13 mouse cellular contexts compared by ENCODE assay signal in genomic region chr13:17296912-17297311, GRCm38 (mm10).
A peak's percentile ranks its signal among the peaks of the same experiment; 100 is the strongest.
DNase-seq lines count a peak whose midpoint lies in the region; ATAC-seq and TF ChIP-seq lines count a peak whose summit lies in the region.
"Had no signal": no experiment of that assay in that cellular context is flagged by ENCODE, and none has a peak within 500 bp of the region (broad histone marks: within the 10 kb centered on the region; RNA-seq: fewer than 3 reads in every experiment).

No protein-coding gene starts in this region.

- no peak overlapping the region for H3K4me2 ChIP-seq in forebrain, embryonic 15.5 days (replicated peaks)
- H3K4me2 ChIP-seq in forebrain, postnatal 0 days (ENCODE audit: low read depth), result no peak overlapping the region
- no peak overlapping the region for H3K4me2 ChIP-seq in midbrain, postnatal 0 days (ENCODE audit: low read depth, low read length, poor library complexity, severe bottlenecking)

- no peaks in the 10 kb centered on the region for H3K36me3 ChIP-seq in forebrain, embryonic 15.5 days
- H3K36me3 ChIP-seq in forebrain, postnatal 0 days (ENCODE audit: insufficient read depth), result no peaks in the 10 kb centered on the region
- H3K36me3 ChIP-seq in midbrain, embryonic 10.5 days, result no peaks in the 10 kb centered on the region
- H3K36me3 ChIP-seq in midbrain, postnatal 0 days (ENCODE audit: insufficient read depth, low read length), result no peaks in the 10 kb centered on the region

- no peak for DNase-seq in forebrain, postnatal 0 days
- DNase-seq in midbrain, embryonic 10.5 days (ENCODE audit: low spot score), result peak; percentile 19
- DNase-seq in midbrain, postnatal 0 days (ENCODE audit: low spot score), result no peak
- peak; percentile 8 for DNase-seq in embryo, embryonic 11 days
- peak; percentile 20 for DNase-seq in mesoderm, embryonic 11.5 days (ENCODE audit: low read depth, low spot score)
- DNase-seq in left cerebral cortex, adult 9 months (ENCODE audit: low spot score in 2 of 2), result no peak
- no peak for DNase-seq in cerebellum, postnatal 25 days
- DNase-seq: cerebellum, postnatal 36 days; gastrocnemius, adult 2 months; heart, adult 18-20 months; heart, postnatal 10 days; right cerebral cortex, adult 18-20 months had no signal

- 0 out of 2 replicates have a peak, but pooled peaks have one; percentile 26 for ATAC-seq in forebrain, embryonic 15.5 days (replicated peaks)
- no peak for ATAC-seq in forebrain, postnatal 0 days
- ATAC-seq in midbrain, postnatal 0 days (ENCODE audit: low FRiP score), result no peak

- WGBS in forebrain, embryonic 15.5 days, result 28% methylated on average over 4 of the region's 4 CpGs
- WGBS in forebrain, postnatal 0 days, result 24% methylated on average over 4 of the region's 4 CpGs
- 15% methylated on average over 4 of the region's 4 CpGs for WGBS in midbrain, embryonic 10.5 days
- 14% methylated on average over 4 of the region's 4 CpGs for WGBS in midbrain, postnatal 0 days

- no peak overlapping the region for H3K27ac ChIP-seq in forebrain, embryonic 15.5 days (replicated peaks)
- H3K27ac ChIP-seq in forebrain, postnatal 0 days (ENCODE audit: low read depth, low read length), result no peak overlapping the region
- no peak overlapping the region for H3K27ac ChIP-seq in midbrain, embryonic 10.5 days (replicated peaks)
- no peak overlapping the region for H3K27ac ChIP-seq in midbrain, postnatal 0 days (ENCODE audit: low read depth, low read length)
- H3K27ac ChIP-seq: gastrocnemius, adult 2 months had no signal

- H3K27me3 ChIP-seq in forebrain, embryonic 15.5 days, result no peaks in the 10 kb centered on the region
- no peaks in the 10 kb centered on the region for H3K27me3 ChIP-seq in forebrain, postnatal 0 days (ENCODE audit: insufficient read depth, low read length)
- no peaks in the 10 kb centered on the region for H3K27me3 ChIP-seq in midbrain, embryonic 10.5 days (ENCODE audit: low read depth, poor library complexity, severe bottlenecking)
- H3K27me3 ChIP-seq in midbrain, postnatal 0 days (ENCODE audit: insufficient read depth, low read length), result no peaks in the 10 kb centered on the region; the same call in 1 of the 2 replicates

- H3K4me3 ChIP-seq in forebrain, embryonic 15.5 days, result no peak overlapping the region
- no peak overlapping the region for H3K4me3 ChIP-seq in forebrain, postnatal 0 days (ENCODE audit: low read depth, low read length)
- H3K4me3 ChIP-seq in midbrain, embryonic 10.5 days, result no peak overlapping the region
- no peak overlapping the region for H3K4me3 ChIP-seq in midbrain, postnatal 0 days (ENCODE audit: low read depth, low read length)
- H3K4me3 ChIP-seq: gastrocnemius, adult 2 months had no signal

- H3K9ac ChIP-seq in forebrain, embryonic 15.5 days (replicated peaks), result no peak overlapping the region
- H3K9ac ChIP-seq in forebrain, postnatal 0 days, result no peak overlapping the region
- H3K9ac ChIP-seq in midbrain, postnatal 0 days (replicated peaks; ENCODE audit: low read length, poor library complexity, severe bottlenecking), result no peak overlapping the region

- no peaks in the 10 kb centered on the region for H3K4me1 ChIP-seq in forebrain, embryonic 15.5 days
- H3K4me1 ChIP-seq in forebrain, postnatal 0 days (ENCODE audit: insufficient read depth), result no peaks in the 10 kb centered on the region
- H3K4me1 ChIP-seq in midbrain, embryonic 10.5 days, result peaks cover 6% of the 10 kb centered on the region; the same call in 1 of the 2 replicates
- no peaks in the 10 kb centered on the region for H3K4me1 ChIP-seq in midbrain, postnatal 0 days (ENCODE audit: insufficient read depth, low read length)

- no peak for TF ChIP-seq CTCF in forebrain, postnatal 0 days (IDR thresholded peaks at IDR 0.05; ENCODE audit: low read depth)
- TF ChIP-seq CTCF in midbrain, postnatal 0 days (IDR thresholded peaks at IDR 0.05), result no peak

- no peaks in the 10 kb centered on the region for H3K9me3 ChIP-seq in forebrain, embryonic 15.5 days
- H3K9me3 ChIP-seq in forebrain, postnatal 0 days (ENCODE audit: low read length), result no peaks in the 10 kb centered on the region
- no peaks in the 10 kb centered on the region for H3K9me3 ChIP-seq in midbrain, embryonic 10.5 days (replicated peaks)
- H3K9me3 ChIP-seq in midbrain, postnatal 0 days (ENCODE audit: low read length), result no peaks in the 10 kb centered on the region

Comparison
In these comparisons a context has a peak if more than half of its experiments do, and no peak if none do; other contexts are left out.
1. DNase-seq: peak in midbrain, embryonic 10.5 days (single experiment), embryo, embryonic 11 days (single experiment) and mesoderm, embryonic 11.5 days (single experiment); none in forebrain, postnatal 0 days (single experiment), midbrain, postnatal 0 days (single experiment), left cerebral cortex, adult 9 months (0 of 2) and cerebellum, postnatal 25 days (0 of 2).